Mouse (Mus musculus) c-Kit-positive CD71-negative TER-119-negative erythroid progenitor cells, embryonic 14.5 days (primary cell): ENCODE data around the gene Olfr460.
"Not testable (repeated sequence)": the region's sequence is repeated elsewhere in the genome, so short reads cannot be mapped to it uniquely, and the experiment has no call there.

Experiments used
- DNase-seq: peaks from one replicate; pipeline ENCODE4 v3.0.0-alpha.2; 2013; ENCODE audit warnings: low read depth

Olfr460 gene

GRCm38 (mm10) chr6:40569187-40569586 is at the start of gene Olfr460:
Olfr460 (plus strand) TSS chr6:40569487.
- no peak for DNase-seq

GRCm38 (mm10) chr6:40544690-40545089 is 24.6 kb upstream of the Olfr460 start:
- DNase-seq, result no peak

DNA sequence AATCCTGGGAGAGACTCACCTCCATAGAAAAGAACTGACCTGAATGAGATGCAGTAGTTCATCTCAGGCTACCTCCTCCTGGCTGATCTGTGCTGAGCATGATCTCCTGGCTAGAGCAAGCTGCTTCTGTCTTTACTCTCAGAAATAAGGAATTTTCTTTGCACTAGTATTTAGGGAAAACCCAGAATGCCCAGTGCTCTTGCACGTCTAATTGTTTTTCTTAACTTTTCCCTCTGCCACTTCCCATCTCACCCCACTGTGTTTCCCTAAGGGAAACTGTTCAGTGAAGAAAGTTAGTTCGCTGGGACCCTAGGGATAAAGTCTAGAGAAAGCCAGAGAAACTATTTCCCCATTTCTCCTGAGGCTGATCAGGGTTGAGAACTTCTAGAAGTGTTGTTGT is 14.3 kb upstream of the Olfr460 start, which contains the start of gene Olfr461:
Gene Olfr461, minus strand, starts transcription at position 101 of the 400 bp plus-strand sequence.
- DNase-seq, result no peak

DNA sequence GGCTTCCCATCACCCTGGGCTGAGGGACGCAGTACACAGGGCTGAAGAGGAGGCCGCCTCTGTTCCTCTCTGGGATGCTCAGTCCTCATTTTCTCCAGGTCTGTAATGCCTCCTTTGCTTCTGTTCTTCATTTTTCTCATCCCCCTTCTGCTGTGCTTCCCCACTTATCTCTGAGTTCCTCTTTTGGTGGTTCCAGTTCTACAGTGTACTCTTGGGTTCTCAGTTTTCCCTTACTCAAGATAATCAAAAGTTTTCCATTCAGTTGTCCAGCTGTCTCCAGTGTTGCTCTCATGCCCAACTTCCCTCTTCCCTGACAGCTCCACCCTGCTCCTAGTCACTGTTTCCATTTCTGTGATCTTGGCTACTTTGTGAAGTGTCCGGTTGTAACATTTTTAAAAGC is 4.3 kb downstream of the Olfr460 start:
- no peak for DNase-seq

GRCm38 (mm10) chr6:40576305-40576704 is 7.0 kb downstream of the Olfr460 start:
- DNase-seq, result peak; percentile 40

DNA sequence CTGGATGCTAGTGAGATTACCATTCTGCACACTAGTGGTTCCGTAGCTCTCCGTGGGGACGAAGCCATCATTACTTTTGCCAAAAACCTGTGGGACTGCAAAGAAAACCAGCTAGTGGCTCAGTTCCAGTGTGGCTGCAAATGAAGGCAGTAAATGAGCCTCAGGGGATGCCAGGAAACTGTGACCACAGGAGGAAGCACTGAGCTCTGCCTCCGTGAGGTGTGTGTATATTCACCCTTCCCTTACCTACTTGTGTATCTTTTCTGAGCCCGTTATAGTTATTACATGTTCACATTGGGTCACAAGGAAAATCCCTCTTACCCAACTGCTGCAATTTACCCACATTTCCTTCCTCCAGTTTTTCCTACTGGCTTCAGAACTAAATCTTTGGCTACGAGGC is 15.0 kb downstream of the Olfr460 start:
- DNase-seq, result no peak

DNA sequence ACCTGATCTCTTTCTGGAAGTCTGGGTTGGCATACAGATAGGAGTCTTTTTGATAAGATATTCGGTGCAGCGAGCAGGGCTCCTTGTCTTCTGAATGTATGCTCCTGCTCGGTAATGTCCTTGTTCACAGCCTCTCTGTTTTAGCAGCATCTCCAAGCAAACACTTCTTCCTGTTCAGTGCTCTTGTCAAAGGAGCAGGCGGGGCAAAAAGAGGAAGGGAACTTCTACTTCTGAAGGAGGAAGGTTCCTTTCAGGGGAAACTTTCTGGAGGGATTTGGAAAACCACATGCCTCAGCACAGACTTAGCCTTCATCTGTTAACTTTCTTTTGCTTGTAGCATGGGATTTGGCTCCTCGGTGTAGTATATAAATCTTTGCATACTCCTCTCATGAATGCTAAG is 16.4 kb downstream of the Olfr460 start, which contains the start of gene Clec5a:
Gene Clec5a, minus strand, starts transcription at position 177 of the 400 bp plus-strand sequence.
- no peak for DNase-seq

DNA sequence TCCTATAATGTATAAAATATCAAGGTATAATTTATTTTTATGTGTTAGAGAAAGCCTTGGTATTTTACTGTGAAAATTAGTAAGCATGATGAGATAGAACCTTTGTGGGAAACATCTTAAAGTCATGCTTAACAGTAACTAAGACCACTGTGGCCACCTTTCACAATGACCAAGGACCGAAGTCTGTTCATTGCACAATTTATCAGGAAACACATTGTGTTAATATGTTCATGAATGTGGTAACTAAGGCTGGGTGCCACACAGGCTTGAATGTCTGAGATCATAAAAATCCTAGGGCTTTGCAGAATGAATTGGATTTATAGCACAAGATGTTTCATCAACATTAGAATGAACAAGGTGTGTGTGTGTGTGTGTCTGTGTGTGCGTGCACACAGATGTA is 19.1 kb downstream of the Olfr460 start:
- no peak for DNase-seq

DNA sequence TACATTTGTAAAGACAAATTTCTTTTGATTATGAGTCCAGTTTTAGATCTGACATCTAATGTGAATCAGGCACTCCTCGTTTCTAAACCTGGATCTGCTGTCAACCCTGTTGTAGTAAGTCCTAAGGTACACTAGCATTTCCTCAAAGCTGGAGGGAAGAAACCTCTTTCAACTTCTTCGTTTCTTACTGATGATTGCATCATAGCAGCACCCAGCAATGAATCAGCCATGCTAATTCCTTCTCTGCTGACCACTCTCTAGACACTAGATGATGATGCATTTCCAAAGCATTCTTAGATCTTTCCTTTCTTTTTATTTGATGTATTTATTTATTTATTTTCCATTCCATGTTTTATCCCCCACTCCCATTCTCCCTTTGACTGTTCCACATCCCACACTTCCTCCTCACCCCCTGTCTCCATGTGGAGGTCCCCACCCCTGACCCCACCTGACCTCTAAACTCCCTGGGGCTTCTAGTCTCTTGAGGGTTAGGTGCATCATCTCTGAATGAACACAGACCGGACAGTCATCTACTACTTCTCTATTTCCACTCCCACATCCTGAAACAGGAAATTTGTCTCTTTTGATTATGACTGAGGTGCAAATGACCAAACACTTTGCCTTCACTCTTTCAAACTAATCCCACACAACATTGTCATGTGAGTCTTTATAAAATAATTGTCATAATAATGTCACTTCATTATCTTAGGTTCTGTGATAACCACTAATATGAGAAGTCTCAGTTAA is 25.7 kb downstream of the Olfr460 start:
- no peak for DNase-seq

DNA sequence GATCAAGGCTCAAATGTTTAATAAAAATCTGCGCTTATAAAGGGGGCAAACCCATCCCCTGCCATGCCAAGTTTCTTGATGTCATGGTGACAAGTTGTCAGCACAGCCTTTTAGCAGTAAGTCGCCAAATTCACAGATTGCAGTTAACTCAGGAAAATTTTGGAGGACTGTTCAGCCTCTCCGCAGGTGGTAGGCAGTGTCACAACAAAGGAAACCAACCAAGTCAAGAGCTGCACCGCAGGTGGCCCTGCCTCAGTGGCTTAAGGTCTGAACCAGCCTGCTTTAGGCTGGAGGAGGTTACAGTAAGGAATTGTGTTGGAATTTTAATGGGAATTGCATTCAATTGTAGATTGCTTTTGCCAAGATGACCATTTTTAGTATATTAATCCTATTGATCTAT is 29.3 kb downstream of the Olfr460 start:
- not testable (repeated sequence) for DNase-seq

DNA sequence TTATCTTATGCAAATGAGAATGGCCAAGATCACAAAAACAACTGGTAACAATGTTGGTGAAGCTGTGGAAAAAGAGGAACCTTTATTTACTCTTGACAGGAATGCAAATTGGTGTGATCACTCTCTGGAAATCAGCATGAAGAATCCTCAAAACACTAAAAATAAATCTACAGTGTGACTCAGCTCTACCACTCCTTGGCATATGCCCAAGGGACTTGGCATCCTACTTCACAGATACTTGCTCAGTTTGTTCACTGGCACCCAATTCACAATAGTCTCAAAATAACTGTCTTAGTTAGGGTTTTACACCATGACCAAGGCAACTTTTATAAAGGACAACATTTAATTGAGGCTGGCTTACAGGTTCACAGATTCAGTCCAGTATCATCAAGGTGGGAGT is 38.1 kb downstream of the Olfr460 start:
- DNase-seq, result no peak

GRCm38 (mm10) chr6:40610244-40610643 is 41.0 kb downstream of the Olfr460 start:
- no peak for DNase-seq

GRCm38 (mm10) chr6:40613260-40613852 is 44.1 kb downstream of the Olfr460 start, which contains the start of gene Tas2r138:
Tas2r138 (minus strand) TSS chr6:40613310.
- DNase-seq, result no peak

DNA sequence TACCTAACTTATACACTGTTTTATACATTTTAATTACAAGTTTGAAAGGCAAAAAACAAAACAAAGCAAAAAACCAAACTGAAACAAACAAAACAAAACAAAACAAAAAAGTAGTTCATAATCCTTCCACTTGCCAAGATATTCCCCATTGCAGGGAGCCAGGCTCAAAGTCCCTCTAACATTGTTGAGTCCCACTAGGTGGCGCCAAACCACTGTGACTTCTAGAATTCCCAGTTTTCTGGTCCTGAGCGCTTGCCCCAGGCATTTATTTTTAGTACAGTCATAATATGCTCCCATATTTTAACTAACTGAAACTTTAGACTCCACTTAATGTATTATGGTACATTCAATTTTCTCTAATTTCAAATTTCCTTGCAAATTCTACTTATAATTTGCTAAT is 48.7 kb downstream of the Olfr460 start:
- no peak for DNase-seq
